Mouse (Mus musculus): Measurements from ENCODE around the gene Crnkl1. TPM values are rescaled to one million over a fixed set of nuclear protein-coding genes. Genes with fewer than 3 reads are reported as not detected.
"Not testable (repeated sequence)": the region's sequence is repeated elsewhere in the genome, so short reads cannot be mapped to it uniquely, and the experiment has no call there.

The Crnkl1 gene
- polyA plus RNA-seq, 1 experiment from 2014 or later: 20.7 TPM

DNA sequence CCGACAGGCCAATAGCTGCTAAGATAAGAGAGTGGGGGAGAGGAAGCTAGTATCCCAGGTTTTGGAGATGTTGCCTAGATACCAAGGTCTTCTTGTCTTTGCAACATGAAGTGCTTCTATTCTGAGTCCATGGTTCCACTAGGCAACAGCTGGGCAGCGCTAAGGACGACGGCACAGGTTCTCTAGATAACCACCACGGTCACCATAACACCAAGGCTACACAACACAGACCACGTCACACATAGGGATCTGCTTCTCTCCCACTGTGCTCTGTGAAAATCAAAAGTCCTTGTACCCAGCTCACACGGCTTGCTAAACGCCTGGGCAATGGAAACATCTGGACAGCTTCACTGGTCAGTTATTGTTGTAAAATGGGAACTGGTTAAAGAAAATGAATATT lies 2.2 kb upstream of the Crnkl1 start:
- Histone ChIP-seq H3K9ac (replicated peaks; ENCODE audit: low read depth) (no peak overlapping the region), H3K36me3 (ENCODE audit: insufficient read depth, low read length) (no peaks in the 10 kb centered on the region), H3K4me3 (ENCODE audit: low read depth, low read length) (no peak overlapping the region), H3K4me2 (replicated peaks; ENCODE audit: low read depth, low read length) (no peak overlapping the region), H3K9me3 (ENCODE audit: low read length) (no peaks in the 10 kb centered on the region), H3K4me1 (ENCODE audit: insufficient read depth, low read depth, low read length) (peaks cover 8% of the 10 kb centered on the region; the same call in 1 of the 2 replicates), H3K27me3 (replicated peaks; ENCODE audit: insufficient read depth, low read length) (no peaks in the 10 kb centered on the region), H3K27ac (ENCODE audit: low read length) (no peak overlapping the region)
- no peak for TF ChIP-seq EP300 (IDR thresholded peaks at IDR 0.05)
- no peak for TF ChIP-seq CTCF (IDR thresholded peaks at IDR 0.05)
- ATAC-seq: no peak
- 69% methylated on average over 8 of the region's 8 CpGs for WGBS
- no peak for DNase-seq (ENCODE audit: low spot score)

DNA sequence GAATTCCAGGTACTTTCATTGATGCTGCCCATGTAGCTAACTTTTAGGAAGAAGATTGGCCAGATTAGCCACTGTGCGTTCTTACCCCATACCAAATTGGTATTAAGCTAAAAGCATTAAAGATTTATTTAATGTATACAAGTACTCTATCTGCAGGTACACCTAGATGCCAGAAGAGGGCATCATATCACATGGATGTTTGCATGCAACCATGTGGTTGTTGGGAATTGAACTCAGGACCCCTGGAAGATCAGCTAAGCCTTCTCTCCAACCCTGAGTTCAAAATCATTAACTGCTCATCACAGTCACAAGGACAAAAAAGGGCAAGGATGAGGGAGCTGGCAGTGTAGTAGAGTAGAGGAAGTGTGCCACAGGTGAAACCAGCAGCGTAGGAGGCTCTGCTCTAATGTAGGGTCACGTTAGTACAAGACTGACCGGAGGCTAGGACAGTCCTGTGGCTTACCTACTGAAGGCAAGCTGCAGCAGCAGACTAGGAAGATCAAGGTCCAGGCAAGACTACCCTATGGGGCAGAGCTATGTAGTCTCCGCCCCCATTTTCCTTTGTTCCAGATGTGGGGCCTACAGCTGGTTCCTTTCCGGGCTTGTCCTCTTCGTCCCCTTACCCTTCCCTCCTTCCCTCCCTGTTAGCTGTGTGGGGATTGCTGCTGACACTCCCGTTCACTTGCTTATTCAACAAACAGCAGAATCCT lies 13.7 kb downstream of the Crnkl1 start:
- no peaks in the 10 kb centered on the region for H3K27me3 ChIP-seq (replicated peaks; ENCODE audit: insufficient read depth, low read length)

DNA sequence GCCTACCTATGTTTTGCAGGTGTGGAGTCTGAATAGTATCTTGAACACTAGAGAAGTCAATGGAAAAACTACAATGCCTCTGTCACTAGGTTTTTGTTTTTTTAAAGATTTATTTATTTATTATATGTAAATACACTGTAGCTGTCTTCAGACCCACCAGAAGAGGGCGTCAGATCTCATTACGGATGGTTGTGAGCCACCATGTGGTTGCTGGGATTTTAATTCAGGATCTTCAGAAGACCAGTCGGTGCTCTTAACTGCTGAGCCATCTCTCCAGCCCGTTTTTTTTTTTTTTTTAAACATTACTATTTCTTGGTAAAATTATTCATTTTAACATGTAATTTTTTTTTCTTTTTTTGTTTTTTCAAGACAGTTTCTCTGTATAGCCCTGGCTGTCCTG lies 28.9 kb downstream of the Crnkl1 start:
- H3K4me1 ChIP-seq (ENCODE audit: insufficient read depth, low read depth, low read length); H3K4me2 ChIP-seq (replicated peaks; ENCODE audit: low read depth, low read length); ATAC-seq; DNase-seq (ENCODE audit: low spot score); H3K4me3 ChIP-seq (ENCODE audit: low read depth, low read length); H3K9ac ChIP-seq (replicated peaks; ENCODE audit: low read depth); H3K27me3 ChIP-seq (replicated peaks; ENCODE audit: insufficient read depth, low read length); H3K9me3 ChIP-seq (ENCODE audit: low read length); H3K27ac ChIP-seq (ENCODE audit: low read length): not testable (repeated sequence)
- 33% methylated on average over 4 of the region's 4 CpGs for WGBS
- peaks cover 14% of the 10 kb centered on the region; the same call in 1 of the 2 replicates for H3K36me3 ChIP-seq (ENCODE audit: insufficient read depth, low read length)
- TF ChIP-seq CTCF (IDR thresholded peaks at IDR 0.05): peak; percentile 55

More for the DNA sequence above, 13.7 kb downstream of the Crnkl1 start:
- no peaks in the 10 kb centered on the region for H3K9me3 ChIP-seq (ENCODE audit: low read length)
- ATAC-seq: no peak
- TF ChIP-seq CTCF (IDR thresholded peaks at IDR 0.05): peak; percentile 35; the same call in 1 of the 2 replicates
- no peak for TF ChIP-seq EP300 (IDR thresholded peaks at IDR 0.05)
- no peak overlapping the region for H3K4me3 ChIP-seq (ENCODE audit: low read depth, low read length)
- H3K9ac ChIP-seq (replicated peaks; ENCODE audit: low read depth): no peak overlapping the region
- no peak overlapping the region for H3K4me2 ChIP-seq (replicated peaks; ENCODE audit: low read depth, low read length)
- no peak overlapping the region for H3K27ac ChIP-seq (ENCODE audit: low read length)
- DNase-seq (ENCODE audit: low spot score): no peak
- 86% methylated on average over 8 of the region's 8 CpGs for WGBS
- no peaks in the 10 kb centered on the region for H3K4me1 ChIP-seq (ENCODE audit: insufficient read depth, low read depth, low read length)
- peaks cover 34% of the 10 kb centered on the region for H3K36me3 ChIP-seq (ENCODE audit: insufficient read depth, low read length)

DNA sequence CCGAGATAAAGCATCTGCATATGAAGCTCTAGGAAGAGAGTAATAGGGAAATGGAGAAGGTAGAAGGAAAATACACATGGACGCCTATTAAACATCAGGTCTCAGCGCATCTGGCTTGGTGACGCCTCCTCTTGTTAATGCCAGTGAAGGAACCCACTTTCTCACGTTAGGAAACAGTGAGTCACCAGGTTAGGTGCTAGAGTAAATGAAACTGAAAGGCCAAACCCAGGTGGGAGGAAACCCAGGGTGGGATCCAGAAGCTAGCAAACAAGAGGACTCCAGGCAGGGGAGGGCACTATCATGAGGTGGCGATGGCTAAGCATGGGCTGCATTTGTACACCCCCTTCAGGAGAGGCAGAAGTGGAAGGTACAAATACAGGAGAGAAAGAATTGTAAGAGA lies 29.7 kb downstream of the Crnkl1 start:
- Histone ChIP-seq H3K4me1 (ENCODE audit: insufficient read depth, low read depth, low read length) (peaks cover 8% of the 10 kb centered on the region; the same call in 1 of the 2 replicates), H3K9ac (replicated peaks; ENCODE audit: low read depth) (no peak overlapping the region), H3K27me3 (replicated peaks; ENCODE audit: insufficient read depth, low read length) (no peaks in the 10 kb centered on the region), H3K4me2 (replicated peaks; ENCODE audit: low read depth, low read length) (no peak overlapping the region), H3K27ac (ENCODE audit: low read length) (no peak overlapping the region), H3K36me3 (ENCODE audit: insufficient read depth, low read length) (0 out of 2 replicates have a peak, but pooled peaks cover 8% of the 10 kb centered on the region), H3K4me3 (ENCODE audit: low read depth, low read length) (no peak overlapping the region), H3K9me3 (ENCODE audit: low read length) (no peaks in the 10 kb centered on the region)
- WGBS: 74% methylated on average over 6 of the region's 6 CpGs
- DNase-seq (ENCODE audit: low spot score) (no peak), ATAC-seq (no peak)
- TF ChIP-seq EP300 (IDR thresholded peaks at IDR 0.05): no peak
- no peak for TF ChIP-seq CTCF (IDR thresholded peaks at IDR 0.05)

DNA sequence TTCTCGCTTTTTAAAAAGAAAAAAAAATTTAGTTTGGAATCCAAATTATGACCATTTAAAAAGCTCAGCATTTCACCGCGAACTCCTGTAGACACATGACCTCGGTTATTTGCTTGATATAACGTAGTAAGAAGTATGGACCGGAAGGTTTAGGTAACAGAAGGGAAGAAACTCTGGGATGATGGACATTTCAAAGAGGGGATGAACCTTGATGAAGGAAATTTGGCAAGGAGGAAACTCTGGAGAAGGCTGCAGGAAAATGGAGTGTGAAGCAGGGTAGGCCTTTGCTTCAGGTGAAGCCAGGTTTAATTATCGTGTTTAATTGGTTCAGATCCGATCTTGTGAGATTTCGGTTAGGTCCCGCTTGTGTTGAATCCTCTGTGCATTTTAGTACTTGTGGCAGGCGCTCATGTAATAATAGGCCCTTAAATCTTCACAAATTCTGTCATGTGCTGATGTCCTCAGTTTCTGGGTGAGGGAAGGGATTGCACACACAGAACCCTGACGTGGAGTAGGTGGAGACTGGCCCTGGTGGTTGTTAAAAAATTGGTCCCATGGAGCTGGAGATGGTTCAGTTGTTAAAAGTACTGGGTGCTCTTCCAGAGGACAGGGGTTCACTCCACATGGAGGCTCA lies 30.7 kb downstream of the Crnkl1 start:
- peak overlapping the region; percentile 63; the same call in 1 of the 2 replicates for H3K4me2 ChIP-seq (replicated peaks; ENCODE audit: low read depth, low read length)
- WGBS: 24% methylated on average over 12 of the region's 12 CpGs
- TF ChIP-seq CTCF (IDR thresholded peaks at IDR 0.05) (no peak), EP300 (IDR thresholded peaks at IDR 0.05) (no peak)
- DNase-seq (ENCODE audit: low spot score) (no peak), ATAC-seq (no peak)
- no peaks in the 10 kb centered on the region for H3K9me3 ChIP-seq (ENCODE audit: low read length)
- 0 out of 2 replicates have a peak, but pooled peaks cover 6% of the 10 kb centered on the region for H3K36me3 ChIP-seq (ENCODE audit: insufficient read depth, low read length)
- peaks cover 8% of the 10 kb centered on the region; the same call in 1 of the 2 replicates for H3K4me1 ChIP-seq (ENCODE audit: insufficient read depth, low read depth, low read length)
- no peak overlapping the region for H3K27ac ChIP-seq (ENCODE audit: low read length)
- H3K4me3 ChIP-seq (ENCODE audit: low read depth, low read length): peak overlapping the region; percentile 96
- H3K9ac ChIP-seq (replicated peaks; ENCODE audit: low read depth): peak overlapping the region; percentile 76; the same call in 1 of the 2 replicates
- H3K27me3 ChIP-seq (replicated peaks; ENCODE audit: insufficient read depth, low read length): no peaks in the 10 kb centered on the region

DNA sequence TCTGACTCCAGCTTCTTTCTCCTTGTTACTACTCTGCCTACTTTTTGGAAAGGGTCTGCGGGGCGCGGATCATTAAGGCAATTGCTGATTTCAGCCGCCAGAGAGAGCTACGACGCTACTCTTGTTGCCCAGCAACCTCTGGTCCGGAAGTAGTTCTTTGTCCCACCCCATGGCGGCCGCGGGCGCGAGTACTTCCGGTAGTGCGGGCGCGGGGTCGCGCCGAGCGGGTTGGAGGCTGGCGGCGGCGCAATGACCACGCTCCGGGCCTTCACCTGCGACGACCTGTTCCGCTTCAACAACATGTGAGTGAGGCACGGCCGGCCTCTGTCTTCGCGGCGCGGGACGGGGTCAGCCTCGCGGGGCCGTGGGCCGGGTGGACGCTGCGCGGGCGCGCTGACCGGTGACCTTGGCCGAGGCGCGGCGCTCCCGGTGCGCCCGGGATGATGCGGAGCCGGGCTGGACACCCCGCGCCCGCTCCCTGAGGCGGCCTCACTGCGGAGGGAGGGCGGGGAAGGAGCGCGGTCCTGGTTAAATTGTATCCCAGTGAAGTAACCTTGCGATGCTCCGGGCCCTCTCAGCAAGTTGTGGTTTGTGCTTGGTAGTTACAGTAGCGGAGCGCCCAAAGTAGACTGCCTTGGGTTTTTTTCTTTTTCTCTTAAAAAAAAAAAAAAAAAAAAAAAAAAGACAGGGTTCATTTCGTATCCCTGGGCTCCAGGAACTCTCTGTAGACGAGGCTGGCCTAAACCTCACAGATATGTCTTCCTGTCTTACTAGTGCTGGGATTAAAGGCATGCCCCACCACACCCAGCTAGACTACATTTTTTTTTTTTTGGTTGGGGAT lies 31.5 kb downstream of the Crnkl1 start:
- TF ChIP-seq CTCF (IDR thresholded peaks at IDR 0.05) (peak; percentile 74), EP300 (IDR thresholded peaks at IDR 0.05) (no peak)
- WGBS: under 1% methylated on average over 66 of the region's 68 CpGs
- Histone ChIP-seq H3K4me2 (replicated peaks; ENCODE audit: low read depth, low read length) (peak overlapping the region; percentile 63), H3K27ac (ENCODE audit: low read length) (peak overlapping the region; percentile 79), H3K9me3 (ENCODE audit: low read length) (no peaks in the 10 kb centered on the region), H3K27me3 (replicated peaks; ENCODE audit: insufficient read depth, low read length) (no peaks in the 10 kb centered on the region), H3K4me3 (ENCODE audit: low read depth, low read length) (peak overlapping the region; percentile 96), H3K36me3 (ENCODE audit: insufficient read depth, low read length) (no peaks in the 10 kb centered on the region), H3K9ac (replicated peaks; ENCODE audit: low read depth) (peak overlapping the region; percentile 76), H3K4me1 (ENCODE audit: insufficient read depth, low read depth, low read length) (peaks cover 8% of the 10 kb centered on the region; the same call in 1 of the 2 replicates)
- DNase-seq (ENCODE audit: low spot score) (peak; percentile 96), ATAC-seq (peak; percentile 97)
